In genomic region chr11:48908459-48908858, GRCm38 (mm10) we compare ENCODE assay signal across 16 mouse cellular contexts. TPM values are rescaled to one million over a fixed set of nuclear protein-coding genes. Genes with fewer than 3 reads are reported as not detected.
"Had no signal": no experiment of that assay in that cellular context is flagged by ENCODE, and none has a peak within 500 bp of the region (broad histone marks: within the 10 kb centered on the region; RNA-seq: fewer than 3 reads in every experiment).

No protein-coding gene starts in this region.

- H3K27me3 ChIP-seq: liver, embryonic 13.5 days; stomach, embryonic 15.5 days had no signal

- H3K4me3 ChIP-seq: liver, embryonic 13.5 days; stomach, embryonic 15.5 days had no signal

- H3K4me1 ChIP-seq: stomach, embryonic 15.5 days had no signal

- H3K4me2 ChIP-seq: liver, embryonic 13.5 days; midbrain, embryonic 11.5 days; stomach, embryonic 15.5 days had no signal

- H3K9ac ChIP-seq: liver, embryonic 13.5 days; stomach, embryonic 15.5 days had no signal

- DNase-seq: kidney, adult 2 months; kidney, postnatal 4 days; liver, embryonic 13.5 days; lung, adult 2 months; lung, postnatal 14 days; midbrain, embryonic 14.5 days; right cerebral cortex, postnatal 14 days; spleen, adult 18-20 months; thymus, postnatal 25 days had no signal

- H3K9me3 ChIP-seq: liver, embryonic 13.5 days; stomach, embryonic 15.5 days had no signal

- H3K27ac ChIP-seq: kidney, postnatal 0 days; liver, embryonic 13.5 days; macrophage; stomach, embryonic 15.5 days had no signal

- H3K36me3 ChIP-seq: liver, embryonic 13.5 days; stomach, embryonic 15.5 days had no signal

RNA-seq across cellular contexts. Expression of gene Gm5431, which starts 6.4 kb away (rescaled TPM):
- total RNA-seq: megakaryocyte-erythroid progenitor cell, adult 5-6 weeks had no signal
- polyA plus RNA-seq: limb, embryonic 11.5 days; neural tube, embryonic 11.5 days had no signal
